ENCODE assay signal across 8 mouse cellular contexts in the genomic region with DNA sequence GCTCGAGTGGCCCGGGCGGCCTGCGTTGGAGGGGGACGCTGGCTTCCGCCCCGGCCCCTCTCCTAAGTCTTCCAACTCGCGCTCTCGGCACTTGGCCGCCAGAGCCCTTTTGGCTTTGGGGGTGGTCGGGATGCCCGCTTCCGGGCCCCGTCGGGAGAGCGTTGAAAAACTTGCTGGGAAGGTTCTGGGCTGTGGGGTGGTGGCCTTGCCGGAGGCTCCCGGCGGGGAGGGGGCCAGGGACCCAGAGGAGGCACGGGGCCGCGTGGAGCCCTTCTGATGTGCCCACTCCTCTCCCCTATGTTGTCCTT. TPM values are rescaled to one million over a fixed set of nuclear protein-coding genes. Genes with fewer than 3 reads are reported as not detected.
DNase-seq lines count a peak whose midpoint lies in the region; ATAC-seq lines count a peak whose summit lies in the region.

No protein-coding gene starts in this region.

- H3K4me2 ChIP-seq in liver, embryonic 16.5 days (ENCODE audit: low read depth, low read length), result peak overlapping the region; percentile 95

- under 1% methylated on average over 23 of the region's 23 CpGs for WGBS in liver, embryonic 16.5 days (ENCODE audit: insufficient replicate concordance)

- ATAC-seq in liver, embryonic 16.5 days (ENCODE audit: low read depth), result no peak
- ATAC-seq in megakaryocyte progenitor cell, adult 5-6 weeks (replicated peaks; ENCODE audit: poor library complexity), result no peak

- peak overlapping the region; percentile 75 for H3K9ac ChIP-seq in liver, embryonic 16.5 days (ENCODE audit: low read depth, low read length)

- no peaks in the 10 kb centered on the region for H3K36me3 ChIP-seq in liver, embryonic 16.5 days (ENCODE audit: control insufficient read depth, insufficient read depth)

- H3K4me3 ChIP-seq in liver, embryonic 16.5 days (ENCODE audit: low read depth, low read length), result peak overlapping the region; percentile 72

- H3K27ac ChIP-seq in liver, embryonic 16.5 days (ENCODE audit: low read length), result 0 out of 2 replicates have a peak overlapping the region, but pooled peaks have one; percentile 9

- intact Hi-C loops in heart, postnatal 14 days (cut with DNase I), result loop anchor here (2.0 to 5.0 kb wide), 3 partner anchors 159 to 324 kb away; no protein-coding TSS in a partner anchor

- H3K4me1 ChIP-seq in liver, embryonic 16.5 days (ENCODE audit: control insufficient read depth, low read depth, low read length), result peaks cover 69% of the 10 kb centered on the region

- no peaks in the 10 kb centered on the region for H3K9me3 ChIP-seq in liver, embryonic 16.5 days (replicated peaks; ENCODE audit: control insufficient read depth, low read length)

- DNase-seq in kidney, adult 18-20 months, result peak; percentile 59
- DNase-seq in kidney, postnatal 10 days, result no peak
- peak; percentile 9 for DNase-seq in A20 (ENCODE audit: low read depth, low spot score)
- DNase-seq in cerebellum, postnatal 25 days, result peak; percentile 57
- DNase-seq in heart, postnatal 14 days, result peak; percentile 39 to 42
- DNase-seq in ovary, adult 18-20 months (ENCODE audit: low spot score), result no peak

- H3K27me3 ChIP-seq in liver, embryonic 16.5 days (ENCODE audit: control insufficient read depth, insufficient read depth, low read depth, low read length), result peaks cover 37% of the 10 kb centered on the region

RNA-seq across cellular contexts. Expression of gene Tle3, which starts 1.4 kb away (rescaled TPM):
- 10 to 100 TPM; 24.4 to 29.0 TPM for total RNA-seq in heart, postnatal 14 days (2021)
- 3.0 and 3.6 TPM in 2 replicates for polyA plus RNA-seq in liver, embryonic 16.5 days (2015; fragmentation: Nextera tagmentation; extraction: Ambion mirVana)
- total RNA-seq in megakaryocyte progenitor cell, adult 5-6 weeks (2015), result 65.2 and 66.2 TPM in 2 replicates
- total RNA-seq in megakaryocyte progenitor cell, adult 5-6 weeks (2017), result 48.0 and 50.5 TPM in 2 replicates

Comparison
In these comparisons a context has a peak if more than half of its experiments do, and no peak if none do; other contexts are left out.
1. DNase-seq: peak in kidney, adult 18-20 months (single experiment), A20 (single experiment), cerebellum, postnatal 25 days (2 of 2) and heart, postnatal 14 days (2 of 2); none in kidney, postnatal 10 days (single experiment) and ovary, adult 18-20 months (single experiment).